Mouse (Mus musculus): Measurements from ENCODE around the gene Olfr739.

The Olfr739 gene
- long read RNA-seq, experiment 1 = 0 reads
- long read RNA-seq, experiment 2 = 0 reads

- intact Hi-C loops (cut with DNase I) = no loop called here
Observed at GRCm38 (mm10) chr14:50418326-50418725, at the start of gene Olfr739. Gene Olfr739 (plus strand): TSS chr14:50418626.

GRCm38 (mm10) chr14:50380863-50381262, 37.6 kb upstream of the Olfr739 start, which contains the start of gene Olfr736:
Gene Olfr736 (plus strand): TSS chr14:50381163.
- intact Hi-C loops (cut with DNase I) = no loop called here

- intact Hi-C loops (cut with DNase I) = no loop called here
Observed at GRCm38 (mm10) chr14:50407268-50407667, 11.2 kb upstream of the Olfr739 start, which contains the start of gene Olfr738. Gene Olfr738 (plus strand): TSS chr14:50407568.

GRCm38 (mm10) chr14:50445245-50445644, 26.8 kb downstream of the Olfr739 start, which contains the start of gene Olfr740:
Gene Olfr740 (plus strand): TSS chr14:50445545.
- intact Hi-C loops (cut with DNase I) = no loop called here

- intact Hi-C loops (cut with DNase I) = no loop called here
Observed at GRCm38 (mm10) chr14:50472438-50472837, 54.0 kb downstream of the Olfr739 start, which contains the start of gene Olfr741. Gene Olfr741 (plus strand): TSS chr14:50472738.

Data from adrenal gland (tissue).